Mouse (Mus musculus) mature B cell (primary cell): Measurements from ENCODE around the gene 2010003K11Rik.

Source experiments
- in situ Hi-C: fragments of 300-500 bp; cut with MboI; formaldehyde crosslinking; loops from 2 replicates; pipeline ENCODE4 v1.14.3; 2019

Gene 2010003K11Rik

GRCm38 (mm10) chr19:4498062-4498933 lies at the start of gene 2010003K11Rik:
TSS of gene 2010003K11Rik (minus strand) at chr19:4498583.
- in situ Hi-C loops, result no loop called here

DNA sequence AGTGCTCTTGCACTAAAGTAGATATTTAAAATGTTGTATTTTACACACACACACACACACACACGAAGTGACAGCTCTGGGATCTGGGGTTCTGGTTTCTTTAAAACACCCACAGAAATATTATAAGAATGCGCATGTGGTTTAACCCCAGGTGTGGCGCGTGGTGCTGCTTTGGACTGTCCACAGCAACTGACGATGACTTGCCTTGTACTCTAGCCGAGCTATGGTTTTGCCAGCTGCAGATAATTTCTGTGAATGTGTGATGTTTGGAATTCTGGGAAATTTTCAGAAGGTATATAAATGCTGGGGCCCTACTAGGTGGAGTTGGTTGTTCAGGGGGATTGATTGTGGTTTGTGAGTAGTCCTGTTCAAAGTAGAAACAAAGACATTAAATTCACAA lies 49.4 kb upstream of the 2010003K11Rik start:
- in situ Hi-C loops, result no loop called here

DNA sequence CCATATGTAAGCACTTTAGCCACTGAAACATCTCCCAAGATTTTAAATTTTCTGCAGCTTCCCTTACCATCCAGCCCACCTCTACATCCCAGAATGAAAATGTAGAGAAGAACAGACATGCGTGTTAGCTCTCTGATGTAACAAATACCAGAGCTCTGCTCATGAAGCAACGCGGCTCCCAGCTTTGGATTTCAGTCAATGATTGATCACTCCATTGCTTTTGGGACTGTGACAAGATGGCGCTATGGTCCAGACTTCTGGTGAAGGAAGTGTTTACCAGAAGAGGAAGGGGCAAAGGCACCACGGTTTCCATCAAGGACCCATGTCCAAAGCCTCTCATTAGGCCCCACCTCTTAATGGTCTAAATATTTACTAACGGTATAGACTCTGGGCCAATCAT lies 47.5 kb upstream of the 2010003K11Rik start:
- in situ Hi-C loops, result no loop called here

GRCm38 (mm10) chr19:4545091-4545490 lies 46.7 kb upstream of the 2010003K11Rik start:
- in situ Hi-C loops, result no loop called here

DNA sequence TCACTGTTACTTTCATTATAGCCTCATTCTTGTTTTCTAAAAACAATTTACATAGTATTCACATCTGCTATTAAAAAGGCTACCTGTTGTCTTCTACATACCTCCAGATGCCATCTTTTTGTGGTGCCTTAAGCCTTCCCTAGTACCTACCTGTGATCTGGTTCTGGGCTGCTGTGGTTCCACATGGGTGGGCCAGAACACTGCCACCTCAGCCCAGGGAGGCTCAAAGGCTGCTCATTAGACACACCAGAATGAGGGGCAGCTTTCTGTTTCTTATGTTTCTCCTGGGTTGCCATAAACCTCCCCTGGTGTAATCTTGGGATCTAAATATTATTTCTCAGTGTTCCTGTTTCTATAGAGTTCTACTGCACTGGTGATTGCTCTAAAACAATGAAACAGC lies 43.7 kb upstream of the 2010003K11Rik start:
- in situ Hi-C loops, result no loop called here

DNA sequence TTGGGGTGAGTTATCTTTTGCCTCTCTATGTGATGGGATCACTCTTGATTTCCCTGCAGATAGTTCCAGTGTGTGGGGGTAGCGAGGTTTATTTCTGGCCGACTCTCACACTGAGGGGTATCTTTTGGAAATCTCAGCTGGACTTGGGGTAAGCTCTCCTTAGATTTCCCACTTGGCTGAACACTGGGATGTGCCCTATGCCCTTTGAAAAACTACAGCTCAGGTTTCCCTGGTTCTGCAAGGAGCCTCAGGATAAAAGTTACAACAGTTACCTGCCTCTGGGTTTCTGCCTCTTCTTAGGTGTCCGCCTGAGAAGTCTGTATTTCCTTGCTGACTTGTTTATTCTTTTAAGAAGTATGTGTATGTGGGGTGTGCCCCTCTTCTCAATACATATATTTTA lies 42.6 kb upstream of the 2010003K11Rik start:
- in situ Hi-C loops, result no loop called here

DNA sequence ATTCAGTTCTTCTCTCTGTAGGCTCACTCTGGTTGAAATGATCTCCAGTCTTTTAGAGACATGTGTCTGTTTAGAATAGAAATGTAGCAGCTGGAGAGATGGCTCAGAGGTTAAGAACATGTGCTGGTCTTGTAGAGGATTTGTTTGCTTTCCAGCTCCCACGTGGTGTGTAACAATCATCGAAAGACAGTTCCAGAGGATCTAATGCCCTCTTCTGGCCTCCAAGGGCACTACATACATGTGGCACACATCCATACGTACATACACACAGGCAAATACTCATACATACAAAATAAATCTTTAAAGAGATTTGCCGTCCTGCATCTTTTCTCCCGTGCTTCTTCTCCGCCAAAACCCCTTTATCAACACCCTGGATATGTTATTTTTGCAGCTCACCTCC lies 41.9 kb upstream of the 2010003K11Rik start:
- in situ Hi-C loops, result no loop called here

GRCm38 (mm10) chr19:4536606-4537005 lies 38.2 kb upstream of the 2010003K11Rik start:
- in situ Hi-C loops, result no loop called here

DNA sequence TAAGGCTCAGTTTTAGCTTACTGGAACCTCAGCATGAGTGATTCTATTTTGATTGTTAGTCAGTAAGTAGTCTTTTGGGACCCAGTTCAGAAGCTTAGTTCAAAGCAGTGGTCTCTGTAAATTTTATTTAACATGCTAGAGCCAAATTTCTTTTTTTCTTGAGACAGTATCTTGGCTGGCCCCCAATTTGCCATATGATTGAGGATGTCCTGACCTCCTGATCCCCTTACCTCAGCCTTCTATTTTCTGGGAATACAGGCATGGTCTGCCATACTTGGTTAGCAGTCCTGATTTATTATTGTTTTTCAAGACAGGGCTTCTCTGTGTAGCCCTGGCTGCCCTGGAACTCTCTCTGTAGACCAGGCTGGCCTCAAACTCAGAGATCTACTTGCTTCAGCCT lies 37.5 kb upstream of the 2010003K11Rik start:
- in situ Hi-C loops, result no loop called here

DNA sequence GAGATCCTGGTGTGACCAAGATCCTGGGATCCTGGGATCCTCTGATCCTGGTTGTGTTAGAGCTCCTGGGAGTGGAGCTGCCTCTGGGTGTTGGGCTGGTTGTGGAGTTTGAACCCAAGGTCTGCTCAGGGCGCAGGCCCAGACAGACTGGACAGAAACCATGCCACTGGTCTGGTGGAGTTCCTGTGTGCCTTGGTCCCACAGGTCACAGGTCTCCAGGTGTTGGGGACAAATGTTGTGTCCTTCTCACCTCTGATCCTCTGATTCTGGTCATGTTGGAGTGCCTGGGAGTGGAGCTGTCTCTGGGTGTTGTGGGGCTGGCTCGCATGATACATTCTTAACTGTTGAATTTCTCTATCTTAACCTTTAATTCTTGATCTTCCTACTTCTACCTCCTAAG lies 36.3 kb upstream of the 2010003K11Rik start:
- in situ Hi-C loops, result no loop called here

DNA sequence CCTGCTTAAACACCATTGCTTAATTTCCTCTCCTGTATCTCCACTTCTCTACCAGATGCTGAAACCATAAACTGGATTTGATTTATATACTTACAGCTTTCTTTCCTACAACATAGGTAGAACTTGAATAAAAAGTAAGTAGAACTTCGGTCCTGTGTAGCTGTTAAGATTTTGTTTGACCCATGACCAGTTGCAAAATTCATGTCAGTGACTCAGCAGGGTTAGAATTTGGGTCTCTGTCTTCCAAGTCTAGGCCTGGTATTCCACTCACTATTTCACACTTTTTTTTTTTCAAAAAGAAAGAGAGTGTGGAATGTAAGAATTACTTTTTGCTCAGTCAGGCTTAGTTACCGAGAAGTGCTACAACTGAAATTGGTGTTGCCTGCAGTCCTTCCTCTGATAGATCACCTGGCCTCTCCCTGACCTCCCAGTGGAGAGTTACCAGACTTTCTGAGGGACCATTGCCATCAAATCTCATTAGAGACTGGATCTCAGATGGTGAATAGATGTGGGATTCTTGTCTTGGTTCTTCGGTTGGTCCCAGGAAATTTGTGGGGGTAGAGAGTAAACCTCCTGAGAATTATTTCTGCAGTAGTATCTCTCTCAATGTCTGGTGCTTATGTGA lies 23.2 kb upstream of the 2010003K11Rik start:
- in situ Hi-C loops, result no loop called here

DNA sequence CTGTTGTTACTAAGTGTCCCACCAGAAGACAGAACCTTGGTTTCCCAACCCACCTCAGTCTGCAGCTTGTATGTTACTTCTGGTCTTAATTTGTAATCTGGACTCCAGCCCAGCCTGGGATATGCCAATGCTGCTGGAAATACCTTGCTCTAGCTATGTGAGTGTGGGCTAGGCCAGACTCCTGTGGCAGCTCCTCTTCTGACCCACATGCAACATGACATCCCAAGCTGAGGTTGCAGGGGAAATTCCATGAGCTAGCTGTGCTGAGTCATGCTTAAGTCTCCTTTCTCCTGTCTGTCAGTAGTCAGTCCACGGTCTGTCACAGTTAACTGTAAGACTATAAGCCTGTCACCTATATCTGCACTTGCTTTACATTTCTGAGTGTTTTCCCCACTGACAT lies 19.1 kb upstream of the 2010003K11Rik start:
- in situ Hi-C loops, result no loop called here

GRCm38 (mm10) chr19:4516288-4516687 lies 17.9 kb upstream of the 2010003K11Rik start:
- in situ Hi-C loops, result no loop called here

DNA sequence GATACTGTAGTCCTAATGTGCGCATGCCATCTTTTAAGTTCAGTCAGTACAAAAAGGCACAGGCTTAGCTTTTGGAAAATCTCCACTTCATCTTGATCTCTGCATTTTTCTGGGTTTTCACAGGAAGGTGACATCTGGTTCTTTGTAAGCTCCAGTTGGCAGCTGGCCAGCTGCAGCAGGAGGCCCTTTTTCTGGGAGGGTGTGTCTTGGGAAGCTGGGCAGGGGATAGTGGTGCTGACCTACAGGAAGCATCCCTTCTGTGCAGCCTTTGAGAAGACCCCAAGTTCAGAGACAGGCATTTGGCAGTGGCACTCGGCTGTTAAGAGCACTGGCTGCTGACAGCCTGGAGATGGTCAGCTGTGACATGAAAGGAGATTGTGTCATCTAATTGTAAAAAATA lies 17.4 kb upstream of the 2010003K11Rik start:
- in situ Hi-C loops, result no loop called here

GRCm38 (mm10) chr19:4513236-4513858 lies 15.0 kb upstream of the 2010003K11Rik start:
- in situ Hi-C loops, result no loop called here

DNA sequence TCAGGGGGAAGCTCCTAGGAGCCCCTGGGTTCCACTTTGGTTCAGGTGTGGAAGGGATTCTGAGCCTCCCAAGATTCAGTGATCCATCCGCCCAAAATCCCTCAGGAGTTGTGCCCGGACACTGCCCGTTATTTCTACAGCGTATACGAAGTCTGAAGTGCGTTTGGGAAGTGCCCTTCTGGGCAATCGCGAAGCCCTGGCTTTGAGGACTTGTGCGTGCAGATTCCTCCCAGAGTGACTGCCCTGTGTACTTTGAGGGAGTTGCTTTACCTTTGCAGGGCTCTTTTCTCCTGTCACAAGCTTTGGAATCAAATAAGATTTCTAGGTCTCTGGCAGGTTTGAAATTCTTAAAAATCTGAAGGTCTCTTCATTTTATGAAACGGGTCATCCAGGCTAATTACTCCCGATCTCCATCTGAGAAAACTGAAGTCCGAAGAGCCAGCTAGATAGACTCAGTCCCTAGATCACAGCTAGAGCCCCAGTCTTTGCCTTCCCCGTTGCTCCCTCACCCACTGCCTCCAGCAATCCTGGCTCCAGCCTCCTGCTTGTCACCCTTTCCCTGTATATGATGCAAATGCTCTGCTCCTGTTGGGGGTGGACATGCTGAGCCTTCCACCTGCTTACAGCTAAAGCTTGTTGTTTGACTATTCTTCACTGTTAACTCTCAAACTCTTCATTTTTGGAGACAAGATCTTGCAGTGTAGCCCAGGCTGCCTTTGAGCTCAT lies 12.9 kb upstream of the 2010003K11Rik start:
- in situ Hi-C loops, result no loop called here

GRCm38 (mm10) chr19:4509986-4510963 lies 11.9 kb upstream of the 2010003K11Rik start, which contains the start of gene Pcx:
TSS of gene Pcx (plus strand) at chr19:4510472.
- in situ Hi-C loops, result no loop called here

DNA sequence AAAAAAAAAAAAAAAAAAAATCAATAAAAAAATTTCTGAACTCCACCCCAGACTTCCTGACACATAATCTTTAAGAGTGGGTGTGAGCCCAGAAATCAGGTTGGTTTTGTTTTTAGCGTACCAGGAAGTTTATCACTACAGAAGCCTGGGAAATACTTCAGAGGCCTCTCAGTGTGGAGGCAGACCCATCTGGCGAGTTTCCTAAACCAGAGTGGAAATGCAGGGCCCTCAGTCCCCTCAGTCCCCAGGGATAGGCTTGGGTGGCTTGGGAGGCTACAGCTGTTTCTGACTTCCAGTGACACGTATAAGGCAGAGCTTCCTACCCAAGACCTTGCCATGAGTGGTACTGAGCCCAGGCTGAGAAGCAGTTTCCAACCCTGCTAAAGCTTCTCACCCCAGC lies 9.4 kb upstream of the 2010003K11Rik start:
- in situ Hi-C loops, result no loop called here

GRCm38 (mm10) chr19:4504830-4505229 lies 6.4 kb upstream of the 2010003K11Rik start:
- in situ Hi-C loops, result no loop called here

DNA sequence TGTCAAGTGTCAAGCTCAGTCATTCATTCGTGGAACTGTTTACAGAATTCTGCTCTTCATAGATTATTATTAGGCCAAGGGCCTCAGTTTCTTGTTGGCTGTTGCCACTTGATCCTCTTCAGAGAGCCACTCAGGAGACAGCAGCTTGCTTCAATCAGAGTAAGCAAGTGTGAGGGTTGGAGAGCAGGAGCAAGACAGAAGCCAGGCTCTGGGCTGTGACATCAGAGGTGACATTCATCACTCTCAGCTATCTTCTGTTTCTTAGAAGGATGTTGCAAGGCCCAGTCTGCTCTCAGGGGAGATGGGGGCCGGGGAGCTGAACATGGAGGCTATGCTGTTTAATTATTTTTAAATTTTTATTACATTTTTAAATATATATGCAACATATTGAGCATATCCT lies 4.3 kb upstream of the 2010003K11Rik start:
- in situ Hi-C loops, result no loop called here
